In genomic region chr13:27945062-27945461, GRCm38 (mm10) we compare ENCODE assay signal across 10 mouse cellular contexts.
DNase-seq lines count a peak whose midpoint lies in the region; ATAC-seq and TF ChIP-seq lines count a peak whose summit lies in the region.
"Had no signal": no experiment of that assay in that cellular context is flagged by ENCODE, and none has a peak within 500 bp of the region (broad histone marks: within the 10 kb centered on the region; RNA-seq: fewer than 3 reads in every experiment).

No protein-coding gene starts in this region.

- no peak overlapping the region for H3K27ac ChIP-seq in hindbrain, postnatal 0 days
- H3K27ac ChIP-seq in hindbrain, embryonic 14.5 days = no peak overlapping the region
- H3K27ac ChIP-seq in CH12.LX (ENCODE audit: insufficient read depth, low read depth) = no peak overlapping the region
- H3K27ac ChIP-seq: embryonic facial prominence, embryonic 15.5 days; liver, embryonic 15.5 days had no signal

- no peak for TF ChIP-seq EP300 in CH12.LX (IDR thresholded peaks at IDR 0.05; ENCODE audit: low read length)

- no peaks in the 10 kb centered on the region for H3K9me3 ChIP-seq in hindbrain, postnatal 0 days (ENCODE audit: low read length)
- no peaks in the 10 kb centered on the region for H3K9me3 ChIP-seq in hindbrain, embryonic 14.5 days (ENCODE audit: control insufficient read depth, low read length)
- no peaks in the 10 kb centered on the region for H3K9me3 ChIP-seq in CH12.LX (replicated peaks; ENCODE audit: low read length)
- H3K9me3 ChIP-seq: embryonic facial prominence, embryonic 15.5 days; liver, embryonic 15.5 days had no signal

- H3K27me3 ChIP-seq in hindbrain, postnatal 0 days (ENCODE audit: insufficient read depth, low read length) = no peaks in the 10 kb centered on the region
- no peaks in the 10 kb centered on the region for H3K27me3 ChIP-seq in hindbrain, embryonic 14.5 days (ENCODE audit: control insufficient read depth, insufficient read depth, low read length)
- no peaks in the 10 kb centered on the region for H3K27me3 ChIP-seq in CH12.LX (replicated peaks)
- H3K27me3 ChIP-seq: embryonic facial prominence, embryonic 15.5 days; liver, embryonic 15.5 days had no signal

- H3K9ac ChIP-seq in hindbrain, postnatal 0 days (replicated peaks; ENCODE audit: low read length) = no peak overlapping the region
- no peak overlapping the region for H3K9ac ChIP-seq in hindbrain, embryonic 14.5 days
- H3K9ac ChIP-seq in CH12.LX (ENCODE audit: insufficient read depth, low read depth) = no peak overlapping the region
- H3K9ac ChIP-seq: embryonic facial prominence, embryonic 15.5 days; liver, embryonic 15.5 days had no signal

- no peaks in the 10 kb centered on the region for H3K4me1 ChIP-seq in hindbrain, postnatal 0 days (ENCODE audit: insufficient read depth, low read length)
- no peaks in the 10 kb centered on the region for H3K4me1 ChIP-seq in hindbrain, embryonic 14.5 days (replicated peaks; ENCODE audit: control insufficient read depth, insufficient read depth, low read length)
- H3K4me1 ChIP-seq in CH12.LX (ENCODE audit: control insufficient read depth in 1 of 2, insufficient read depth in 2 of 2) = no peaks in the 10 kb centered on the region
- H3K4me1 ChIP-seq: embryonic facial prominence, embryonic 15.5 days; liver, embryonic 15.5 days had no signal

- no peaks in the 10 kb centered on the region for H3K79me2 ChIP-seq in CH12.LX (replicated peaks; ENCODE audit: control insufficient read depth, extremely low read depth, insufficient read depth, poor library complexity, severe bottlenecking)

- peak; percentile 6 for DNase-seq in hindbrain, postnatal 0 days (ENCODE audit: low spot score)
- no peak for DNase-seq in hindbrain, embryonic 14.5 days (ENCODE audit: low spot score)
- peak; percentile 60 for DNase-seq in CH12.LX (ENCODE audit: extremely low read depth)
- DNase-seq in adrenal gland, postnatal 36 days = peak; percentile 48 to 56
- DNase-seq in frontal cortex, adult 2 months (ENCODE audit: extremely low spot score in 1 of 2, low spot score in 1 of 2) = peak; percentile 3 to 79
- peak; percentile 6 to 53 for DNase-seq in layer of hippocampus, adult 8-10 months (ENCODE audit: low spot score in 2 of 2)
- DNase-seq in urinary bladder, postnatal 36 days (ENCODE audit: low spot score in 2 of 2) = peak; percentile 23

- peak; percentile 61 for TF ChIP-seq CTCF in hindbrain, postnatal 0 days (IDR thresholded peaks at IDR 0.05; ENCODE audit: low read depth)
- peak; percentile 60 to 67; a peak in 3 of 4 replicates for TF ChIP-seq CTCF in CH12.LX (conservative IDR thresholded peaks at IDR 0.05 in 1 of 2, IDR thresholded peaks at IDR 0.05 in 1 of 2; ENCODE audit: low read depth in 2 of 2, low read length in 2 of 2)

- H3K4me3 ChIP-seq in hindbrain, postnatal 0 days (ENCODE audit: low read length) = no peak overlapping the region
- H3K4me3 ChIP-seq in hindbrain, embryonic 14.5 days (replicated peaks; ENCODE audit: low read length) = no peak overlapping the region
- H3K4me3 ChIP-seq in CH12.LX (replicated peaks in 1 of 3; ENCODE audit: low read depth in 2 of 3, low read length in 2 of 3, poor library complexity in 1 of 3) = no peak overlapping the region
- H3K4me3 ChIP-seq: embryonic facial prominence, embryonic 15.5 days; liver, embryonic 15.5 days had no signal

- dilution Hi-C loops in CH12.LX (cut with MboI; ENCODE audit: extremely low pct_ligation_motif_present, extremely low pct_unique_long_range_greater_than_20kb, low sequenced_read_pairs) = no loop called here

- in situ Hi-C loops in CH12.LX (cut with MboI; ENCODE audit: low pct_ligation_motif_present, low pct_unique_long_range_greater_than_20kb, low sequenced_read_pairs) = no loop called here

- peak; percentile 71 for TF ChIP-seq RAD21 in CH12.LX (IDR thresholded peaks at IDR 0.05; ENCODE audit: low read depth, low read length)

- no peak for TF ChIP-seq POLR2A in CH12.LX (IDR thresholded peaks at IDR 0.05; ENCODE audit: low read depth, low read length)

- H3K4me2 ChIP-seq in hindbrain, postnatal 0 days (ENCODE audit: low read depth, low read length) = no peak overlapping the region
- no peak overlapping the region for H3K4me2 ChIP-seq in hindbrain, embryonic 14.5 days (replicated peaks)
- no peak overlapping the region for H3K4me2 ChIP-seq in CH12.LX (ENCODE audit: insufficient read depth, low read depth, poor library complexity, severe bottlenecking)
- H3K4me2 ChIP-seq: embryonic facial prominence, embryonic 15.5 days; liver, embryonic 15.5 days had no signal

- WGBS in hindbrain, postnatal 0 days = 65% methylated on average over 3 of the region's 3 CpGs
- WGBS in hindbrain, embryonic 14.5 days = 56% methylated on average over 3 of the region's 3 CpGs

- no peak for ATAC-seq in hindbrain, postnatal 0 days
- no peak for ATAC-seq in hindbrain, embryonic 14.5 days (ENCODE audit: low FRiP score)
- peak; percentile 63; the same call in 1 of the 2 replicates for ATAC-seq in megakaryocyte-erythroid progenitor cell, adult 5-6 weeks (replicated peaks; ENCODE audit: low FRiP score, low TSS enrichment, poor library complexity, severe bottlenecking)

- H3K36me3 ChIP-seq in hindbrain, postnatal 0 days (ENCODE audit: insufficient read depth, low read length) = no peaks in the 10 kb centered on the region
- no peaks in the 10 kb centered on the region for H3K36me3 ChIP-seq in hindbrain, embryonic 14.5 days (replicated peaks; ENCODE audit: control insufficient read depth, insufficient read depth)
- H3K36me3 ChIP-seq in CH12.LX (replicated peaks in 1 of 2; ENCODE audit: control insufficient read depth in 1 of 2, insufficient read depth in 1 of 2, low read length in 1 of 2) = no peaks in the 10 kb centered on the region
- H3K36me3 ChIP-seq: embryonic facial prominence, embryonic 15.5 days; liver, embryonic 15.5 days had no signal

TF ChIP-seq in CH12.LX, 34 proteins besides CTCF, POLR2A, EP300 and RAD21:
- no peak for TF ChIP-seq POLR2AphosphoS2 (IDR thresholded peaks at IDR 0.05; ENCODE audit: low read depth, low read length)
- TF ChIP-seq HCFC1 (IDR thresholded peaks at IDR 0.05; ENCODE audit: low read depth, low read length) = no peak
- no peak for TF ChIP-seq JUN (IDR thresholded peaks at IDR 0.05; ENCODE audit: insufficient read depth, low read depth, low read length)
- no peak for TF ChIP-seq TBP (conservative IDR thresholded peaks at IDR 0.05; ENCODE audit: low read depth, low read length)
- TF ChIP-seq MAFK (IDR thresholded peaks at IDR 0.05; ENCODE audit: insufficient replicate concordance, low read length) = no peak
- TF ChIP-seq NRF1 (IDR thresholded peaks at IDR 0.05; ENCODE audit: low read depth, low read length) = no peak
- peak; percentile 51 for TF ChIP-seq ZC3H11A (IDR thresholded peaks at IDR 0.05; ENCODE audit: low read depth, low read length)
- no peak for TF ChIP-seq RCOR1 (conservative IDR thresholded peaks at IDR 0.05; ENCODE audit: low read depth, low read length)
- no peak for TF ChIP-seq USF2 (conservative IDR thresholded peaks at IDR 0.05; ENCODE audit: low read depth, low read length)
- no peak for TF ChIP-seq E2F4 (IDR thresholded peaks at IDR 0.05; ENCODE audit: insufficient replicate concordance, low read depth, low read length)
- TF ChIP-seq SMC3 (IDR thresholded peaks at IDR 0.05; ENCODE audit: low read depth, low read length) = peak; percentile 81
- TF ChIP-seq MAZ (IDR thresholded peaks at IDR 0.05; ENCODE audit: low read depth, low read length) = no peak
- no peak for TF ChIP-seq TCF12 (IDR thresholded peaks at IDR 0.05; ENCODE audit: low read depth, low read length)
